Mouse (Mus musculus): ENCODE measurements at regions not wholly inside any gene's neighbourhood (a gene's known extent, or its start where the extent isn't known, plus 50 kb on each side); places are given as distances from the start of the nearest gene placed in this dataset.
"Not testable (repeated sequence)": the region's sequence is repeated elsewhere in the genome, so short reads cannot be mapped to it uniquely, and the experiment has no call there.

GRCm38 (mm10) chr12:119527760-119528159, 213.7 kb downstream of the Macc1 start:
- peak in 1 of 2 experiments; percentile 11 for DNase-seq (ENCODE audit: extremely low spot score in 1 of 2, low spot score in 2 of 2)
- intact Hi-C loops (cut with DNase I), result no loop called here

GRCm38 (mm10) chr12:119548376-119548775, 234.3 kb downstream of the Macc1 start:
- intact Hi-C loops (cut with DNase I); DNase-seq (ENCODE audit: extremely low spot score in 1 of 2, low spot score in 2 of 2): not testable (repeated sequence)

DNA sequence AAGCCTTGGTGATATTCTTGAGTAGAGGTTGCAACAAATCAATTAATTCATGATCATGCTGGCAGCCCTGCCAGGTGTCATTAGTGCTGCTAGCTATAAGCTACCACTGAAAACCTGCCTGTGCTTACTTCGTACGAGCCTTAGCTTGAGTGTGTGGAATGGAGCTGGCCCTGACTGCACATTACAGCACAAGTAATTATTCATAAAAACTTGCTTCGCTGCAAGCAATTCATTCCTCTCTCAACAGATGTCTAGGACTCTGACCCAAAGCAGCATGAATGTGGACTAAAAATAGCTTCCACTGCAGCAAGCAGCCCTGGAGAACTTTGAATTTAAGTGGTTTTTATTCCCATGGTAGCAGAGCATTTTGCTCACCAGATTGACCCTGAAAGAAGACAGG, 262.6 kb downstream of the Macc1 start:
- peak in 1 of 2 experiments; percentile 2 for DNase-seq (ENCODE audit: extremely low spot score in 1 of 2, low spot score in 2 of 2)
- intact Hi-C loops (cut with DNase I), result no loop called here

DNA sequence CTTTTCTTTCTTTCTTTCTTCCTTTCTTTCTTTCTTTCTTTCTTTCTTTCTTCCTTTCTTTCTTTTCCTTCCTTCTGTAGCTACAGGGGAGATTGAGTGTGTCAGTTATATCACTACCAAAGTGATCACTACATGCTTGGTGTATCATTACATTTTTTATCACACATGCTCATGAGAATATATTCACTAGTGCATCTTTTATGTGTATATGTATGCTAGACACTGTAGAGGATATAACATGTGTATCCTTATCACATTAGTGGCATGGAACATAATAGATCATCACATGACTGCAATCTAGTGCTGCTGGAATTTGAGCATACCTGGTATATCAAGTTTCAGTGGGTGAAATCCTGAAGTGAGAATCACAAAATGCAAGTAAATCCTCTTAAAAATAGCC, 263.2 kb downstream of the Macc1 start:
- intact Hi-C loops (cut with DNase I), result no loop called here
- DNase-seq (ENCODE audit: extremely low spot score in 1 of 2, low spot score in 2 of 2), result no peak

DNA sequence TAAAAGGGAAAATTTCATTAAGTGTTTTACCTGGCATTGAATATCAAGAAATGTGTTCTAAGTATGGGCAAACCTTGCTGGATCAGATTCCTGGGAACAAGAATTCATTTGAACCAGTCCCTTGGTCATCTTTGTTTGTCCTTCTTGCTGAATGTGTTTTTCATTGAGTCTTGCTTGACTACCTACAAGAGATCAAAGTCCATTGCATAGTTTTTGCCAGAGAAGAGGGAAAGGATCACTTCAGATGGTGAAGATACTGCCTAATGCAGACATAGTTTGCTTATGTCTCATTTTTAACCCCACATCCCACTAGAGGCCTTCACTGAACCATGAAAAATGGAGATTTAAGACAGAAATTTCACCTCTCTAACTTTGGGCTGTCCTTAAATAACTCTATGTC, 287.3 kb downstream of the Macc1 start:
- DNase-seq (ENCODE audit: extremely low spot score in 1 of 2, low spot score in 2 of 2), result no peak
- intact Hi-C loops (cut with DNase I), result no loop called here

DNA sequence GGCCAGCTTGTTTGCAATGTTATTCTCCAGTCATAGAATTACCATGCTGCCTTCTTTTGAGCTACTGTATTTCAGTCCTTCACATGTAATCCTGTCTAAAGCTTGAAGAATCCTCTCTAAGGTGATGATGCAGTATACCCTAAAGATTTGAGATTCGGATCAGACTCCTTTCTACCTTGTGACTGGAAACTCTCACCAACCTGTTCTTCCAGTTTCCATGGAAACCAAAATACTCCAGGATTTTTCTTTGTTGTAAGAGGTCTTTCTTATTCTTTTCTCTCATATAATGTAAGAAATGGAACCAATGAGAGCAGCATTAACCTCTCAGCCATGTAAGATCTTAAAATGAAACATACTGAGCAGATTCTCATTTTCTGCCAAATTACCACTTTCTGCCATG, 310.2 kb downstream of the Macc1 start:
- DNase-seq (ENCODE audit: extremely low spot score in 1 of 2, low spot score in 2 of 2), result no peak
- intact Hi-C loops (cut with DNase I), result no loop called here

DNA sequence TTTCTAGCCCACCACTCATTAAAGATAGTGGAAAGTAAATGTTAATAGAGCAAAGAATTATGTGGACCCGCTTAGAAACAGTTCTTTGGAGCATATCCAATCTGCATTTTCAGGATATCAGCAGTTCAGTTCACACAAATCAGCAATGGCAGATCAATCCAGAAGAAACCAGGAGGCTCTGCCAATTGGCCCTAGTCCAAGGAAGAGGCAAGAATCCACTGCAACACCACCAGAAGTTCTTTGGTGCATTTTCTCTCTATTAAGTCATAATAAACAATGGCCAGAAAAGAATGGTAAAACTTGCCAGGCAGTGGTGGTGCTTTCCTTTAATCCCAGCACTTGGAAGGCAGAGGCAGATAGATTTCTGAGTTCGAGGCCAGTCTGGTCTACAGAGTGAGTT, 290.3 kb upstream of the Tmem196 start:
- intact Hi-C loops (cut with DNase I), result no loop called here
- no peak for DNase-seq (ENCODE audit: extremely low spot score in 1 of 2, low spot score in 2 of 2)
